Mouse (Mus musculus) cerebellum, postnatal 4 days (tissue): ENCODE results near the gene Btnl10.

Experiments
- DNase-seq, 2 experiments: peaks; one replicate each; pipeline ENCODE4 v3.0.0; 2022; ENCODE audit warnings: low spot score in 2 of 2, mixed read lengths in 1 of 2

The Btnl10 gene

GRCm38 (mm10) chr11:58917745-58918366 is at the start of gene Btnl10:
Btnl10 (plus strand) TSS chr11:58917908.
- DNase-seq = no peak

GRCm38 (mm10) chr11:58867954-58868330 is 49.8 kb upstream of the Btnl10 start:
- no peak for DNase-seq

GRCm38 (mm10) chr11:58870961-58871360 is 46.7 kb upstream of the Btnl10 start:
- DNase-seq = no peak

- DNase-seq = no peak
These were observed 34.0 kb upstream of the Btnl10 start for GRCm38 (mm10) chr11:58883756-58884155.

GRCm38 (mm10) chr11:58890511-58890910 is 27.2 kb upstream of the Btnl10 start:
- no peak for DNase-seq

GRCm38 (mm10) chr11:58894456-58894855 is 23.3 kb upstream of the Btnl10 start:
- no peak for DNase-seq

GRCm38 (mm10) chr11:58897485-58897884 is 20.2 kb upstream of the Btnl10 start:
- no peak for DNase-seq

GRCm38 (mm10) chr11:58901080-58901479 is 16.6 kb upstream of the Btnl10 start:
- no peak for DNase-seq

- peak; percentile 92 to 98 for DNase-seq
These were observed 13.9 kb upstream of the Btnl10 start, which contains the start of gene Zfp39 for GRCm38 (mm10) chr11:58903511-58904409. Zfp39 (minus strand) TSS chr11:58904225.

GRCm38 (mm10) chr11:58904410-58904718 is 13.3 kb upstream of the Btnl10 start:
- no peak for DNase-seq

GRCm38 (mm10) chr11:58904838-58905237 is 12.9 kb upstream of the Btnl10 start:
- DNase-seq = no peak

- DNase-seq = no peak
These were observed 3.9 kb upstream of the Btnl10 start for GRCm38 (mm10) chr11:58913776-58914175.

- peak in 1 of 2 experiments; percentile 17 for DNase-seq
These were observed 3.2 kb upstream of the Btnl10 start for GRCm38 (mm10) chr11:58914461-58915028.

- peak in 1 of 2 experiments; percentile 32 for DNase-seq
These were observed 596 bp upstream of the Btnl10 start for GRCm38 (mm10) chr11:58916879-58917744.

GRCm38 (mm10) chr11:58918759-58919158 is 1.1 kb downstream of the Btnl10 start:
- DNase-seq = no peak

GRCm38 (mm10) chr11:58922420-58922819 is 4.7 kb downstream of the Btnl10 start:
- DNase-seq = no peak

- DNase-seq = no peak
These were observed 8.9 kb downstream of the Btnl10 start for GRCm38 (mm10) chr11:58926651-58927050.

- no peak for DNase-seq
These were observed 9.3 kb downstream of the Btnl10 start for GRCm38 (mm10) chr11:58927053-58927452.

- peak in 1 of 2 experiments; percentile 63 for DNase-seq
These were observed 10.3 kb downstream of the Btnl10 start for GRCm38 (mm10) chr11:58927790-58928651.

- no peak for DNase-seq
These were observed 11.3 kb downstream of the Btnl10 start for GRCm38 (mm10) chr11:58929055-58929454.

- no peak for DNase-seq
These were observed 11.9 kb downstream of the Btnl10 start for GRCm38 (mm10) chr11:58929641-58930040.
